Mouse (Mus musculus): ENCODE measurements around the gene Zfp488. TPM values are rescaled to one million over a fixed set of nuclear protein-coding genes. Genes with fewer than 3 reads are reported as not detected.

Gene Zfp488
- polyA plus RNA-seq (2012; ENCODE audit: insufficient read depth, insufficient read length, missing spikeins), result not detected in 2 replicates

GRCm38 (mm10) chr14:33978604-33979059, at the start of gene Zfp488:
Zfp488 (minus strand) TSS chr14:33978764.
- no peak within 1 kb of the TSS for H3K4me3 ChIP-seq (ENCODE audit: insufficient read depth, low read length)
- H3K27ac ChIP-seq (ENCODE audit: insufficient read depth, low read depth, low read length), result no peak within 1 kb of the TSS
- no peaks in the 10 kb centered on the region for H3K4me1 ChIP-seq (ENCODE audit: control insufficient read depth, insufficient read depth, low read length)
- no peak for TF ChIP-seq POLR2A (IDR thresholded peaks at IDR 0.05; ENCODE audit: borderline replicate concordance, low read depth, low read length)
- no peak for TF ChIP-seq CTCF (IDR thresholded peaks at IDR 0.05; ENCODE audit: low read depth, low read length)

- H3K4me3 ChIP-seq (ENCODE audit: insufficient read depth, low read length), result no peak overlapping the region
- no peaks in the 10 kb centered on the region for H3K4me1 ChIP-seq (ENCODE audit: control insufficient read depth, insufficient read depth, low read length)
- TF ChIP-seq CTCF (IDR thresholded peaks at IDR 0.05; ENCODE audit: low read depth, low read length) (no peak), POLR2A (IDR thresholded peaks at IDR 0.05; ENCODE audit: borderline replicate concordance, low read depth, low read length) (no peak)
- H3K27ac ChIP-seq (ENCODE audit: insufficient read depth, low read depth, low read length), result no peak overlapping the region
These were observed 48.1 kb upstream of the Zfp488 start for GRCm38 (mm10) chr14:34026710-34027109.

GRCm38 (mm10) chr14:34016938-34017337, 38.4 kb upstream of the Zfp488 start:
- Histone ChIP-seq H3K27ac (ENCODE audit: insufficient read depth, low read depth, low read length) (no peak overlapping the region), H3K4me1 (ENCODE audit: control insufficient read depth, insufficient read depth, low read length) (no peaks in the 10 kb centered on the region), H3K4me3 (ENCODE audit: insufficient read depth, low read length) (no peak overlapping the region)
- no peak for TF ChIP-seq CTCF (IDR thresholded peaks at IDR 0.05; ENCODE audit: low read depth, low read length)
- no peak for TF ChIP-seq POLR2A (IDR thresholded peaks at IDR 0.05; ENCODE audit: borderline replicate concordance, low read depth, low read length)

- no peak within 1 kb of the TSS for H3K4me3 ChIP-seq (ENCODE audit: insufficient read depth, low read length)
These were observed 37.8 kb upstream of the Zfp488 start, which contains the start of gene Gm5460 for GRCm38 (mm10) chr14:34016381-34016780. Gm5460 (plus strand) TSS chr14:34016758.

DNA sequence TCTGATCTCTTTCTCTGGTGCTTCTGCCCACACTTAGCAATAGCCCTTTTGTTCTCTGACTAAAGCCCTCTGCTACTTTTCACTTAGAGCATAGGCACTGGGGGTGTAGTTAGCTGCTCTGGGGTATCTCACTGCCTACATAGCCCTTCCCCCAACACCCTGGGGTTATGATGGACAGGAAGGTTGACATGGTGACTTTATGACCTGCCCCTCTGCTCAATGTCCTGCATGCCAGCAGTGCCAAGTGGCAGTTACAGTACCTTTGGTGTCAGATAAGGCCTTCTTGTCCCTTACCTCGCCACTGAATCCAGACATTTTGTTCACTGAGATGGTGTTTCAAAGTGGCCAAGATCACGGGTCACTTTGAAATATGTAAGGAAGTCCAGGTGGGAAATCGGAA, 36.5 kb upstream of the Zfp488 start, which contains the start of gene Gm30083:
Gm30083 (minus strand) TSS at position 120 of the 400 bp plus-strand sequence.
- H3K4me1 ChIP-seq (ENCODE audit: control insufficient read depth, insufficient read depth, low read length), result no peaks in the 10 kb centered on the region
- no peak within 1 kb of the TSS for H3K27ac ChIP-seq (ENCODE audit: insufficient read depth, low read depth, low read length)
- no peak within 1 kb of the TSS for H3K4me3 ChIP-seq (ENCODE audit: insufficient read depth, low read length)
- TF ChIP-seq CTCF (IDR thresholded peaks at IDR 0.05; ENCODE audit: low read depth, low read length) (no peak), POLR2A (IDR thresholded peaks at IDR 0.05; ENCODE audit: borderline replicate concordance, low read depth, low read length) (no peak)

More at GRCm38 (mm10) chr14:34016381-34016780, 37.8 kb upstream of the Zfp488 start, which contains the start of gene Gm5460:
- H3K27ac ChIP-seq (ENCODE audit: insufficient read depth, low read depth, low read length), result no peak within 1 kb of the TSS
- TF ChIP-seq CTCF (IDR thresholded peaks at IDR 0.05; ENCODE audit: low read depth, low read length), result no peak
- TF ChIP-seq POLR2A (IDR thresholded peaks at IDR 0.05; ENCODE audit: borderline replicate concordance, low read depth, low read length), result no peak
- no peaks in the 10 kb centered on the region for H3K4me1 ChIP-seq (ENCODE audit: control insufficient read depth, insufficient read depth, low read length)

GRCm38 (mm10) chr14:34002358-34002757, 23.8 kb upstream of the Zfp488 start:
- Histone ChIP-seq H3K4me3 (ENCODE audit: insufficient read depth, low read length) (no peak overlapping the region), H3K27ac (ENCODE audit: insufficient read depth, low read depth, low read length) (no peak overlapping the region), H3K4me1 (ENCODE audit: control insufficient read depth, insufficient read depth, low read length) (no peaks in the 10 kb centered on the region)
- no peak for TF ChIP-seq CTCF (IDR thresholded peaks at IDR 0.05; ENCODE audit: low read depth, low read length)
- no peak for TF ChIP-seq POLR2A (IDR thresholded peaks at IDR 0.05; ENCODE audit: borderline replicate concordance, low read depth, low read length)

- H3K4me3 ChIP-seq (ENCODE audit: insufficient read depth, low read length), result no peak overlapping the region
- H3K27ac ChIP-seq (ENCODE audit: insufficient read depth, low read depth, low read length), result no peak overlapping the region
- TF ChIP-seq CTCF (IDR thresholded peaks at IDR 0.05; ENCODE audit: low read depth, low read length) (no peak), POLR2A (IDR thresholded peaks at IDR 0.05; ENCODE audit: borderline replicate concordance, low read depth, low read length) (no peak)
- no peaks in the 10 kb centered on the region for H3K4me1 ChIP-seq (ENCODE audit: control insufficient read depth, insufficient read depth, low read length)
These were observed 22.9 kb upstream of the Zfp488 start for GRCm38 (mm10) chr14:34001445-34001844.

GRCm38 (mm10) chr14:34000076-34000475, 21.5 kb upstream of the Zfp488 start:
- H3K27ac ChIP-seq (ENCODE audit: insufficient read depth, low read depth, low read length), result no peak overlapping the region
- H3K4me3 ChIP-seq (ENCODE audit: insufficient read depth, low read length), result no peak overlapping the region
- no peaks in the 10 kb centered on the region for H3K4me1 ChIP-seq (ENCODE audit: control insufficient read depth, insufficient read depth, low read length)
- TF ChIP-seq CTCF (IDR thresholded peaks at IDR 0.05; ENCODE audit: low read depth, low read length), result no peak
- TF ChIP-seq POLR2A (IDR thresholded peaks at IDR 0.05; ENCODE audit: borderline replicate concordance, low read depth, low read length), result no peak

DNA sequence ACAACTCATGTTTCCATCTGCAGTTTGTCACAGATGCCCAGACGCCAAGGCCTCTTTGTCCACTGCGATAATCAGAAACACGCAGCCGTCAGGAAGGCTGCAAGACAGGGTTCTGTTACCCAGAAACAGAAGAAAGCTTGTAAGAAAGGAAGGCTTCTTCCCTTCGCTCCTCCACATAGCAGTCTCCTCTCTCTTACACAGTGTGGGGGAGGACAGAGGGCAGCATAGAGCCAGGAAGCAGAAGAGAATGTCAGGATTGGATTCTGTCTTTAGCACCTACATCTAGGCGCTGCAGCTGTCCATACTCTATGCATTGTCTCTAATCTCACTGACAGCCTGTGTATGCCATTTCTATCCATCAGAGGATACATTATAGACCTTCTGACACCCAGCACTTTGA, 18.9 kb upstream of the Zfp488 start:
- no peaks in the 10 kb centered on the region for H3K4me1 ChIP-seq (ENCODE audit: control insufficient read depth, insufficient read depth, low read length)
- no peak overlapping the region for H3K4me3 ChIP-seq (ENCODE audit: insufficient read depth, low read length)
- TF ChIP-seq CTCF (IDR thresholded peaks at IDR 0.05; ENCODE audit: low read depth, low read length), result no peak
- TF ChIP-seq POLR2A (IDR thresholded peaks at IDR 0.05; ENCODE audit: borderline replicate concordance, low read depth, low read length), result no peak
- no peak overlapping the region for H3K27ac ChIP-seq (ENCODE audit: insufficient read depth, low read depth, low read length)

DNA sequence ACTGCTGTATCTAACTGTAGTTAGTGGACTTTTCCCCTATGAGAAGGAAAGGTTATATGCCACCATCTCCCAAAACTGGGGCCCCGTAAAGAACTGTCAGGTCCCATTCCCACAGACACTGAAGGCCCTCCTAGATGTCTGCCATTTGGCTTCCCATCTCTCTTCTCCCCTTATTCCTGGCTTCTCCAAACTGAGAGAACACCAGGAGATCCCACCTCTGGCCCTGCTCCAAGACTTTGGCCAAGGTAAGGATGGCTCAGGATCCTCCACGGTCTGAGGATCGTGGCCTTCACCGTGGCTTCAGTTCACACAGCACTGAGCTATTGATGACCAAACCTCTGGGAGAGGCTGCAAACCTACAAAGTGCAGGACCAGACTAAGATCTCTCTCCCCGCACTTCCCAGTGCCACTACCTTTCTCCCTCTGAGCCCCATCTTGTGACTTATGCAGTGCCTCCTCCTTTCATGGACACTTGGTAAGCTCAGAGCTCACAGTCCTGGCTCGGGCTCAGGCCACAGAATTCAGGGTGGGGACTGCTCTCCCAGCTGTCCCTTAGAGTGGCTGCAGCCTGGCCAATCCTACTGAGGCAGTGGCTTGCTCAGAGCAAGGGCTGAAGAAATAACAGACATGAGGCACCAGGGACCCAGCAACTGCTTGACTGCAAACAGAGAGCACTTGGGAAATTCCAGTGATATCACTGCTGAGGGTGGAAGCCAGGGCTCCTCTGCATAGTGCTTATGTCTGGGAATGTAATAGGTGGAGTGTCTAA, 15.1 kb upstream of the Zfp488 start:
- TF ChIP-seq POLR2A (IDR thresholded peaks at IDR 0.05; ENCODE audit: borderline replicate concordance, low read depth, low read length) (no peak), CTCF (IDR thresholded peaks at IDR 0.05; ENCODE audit: low read depth, low read length) (no peak)
- Histone ChIP-seq H3K4me1 (ENCODE audit: control insufficient read depth, insufficient read depth, low read length) (no peaks in the 10 kb centered on the region), H3K27ac (ENCODE audit: insufficient read depth, low read depth, low read length) (no peak overlapping the region), H3K4me3 (ENCODE audit: insufficient read depth, low read length) (no peak overlapping the region)
